Mouse (Mus musculus): Measurements from ENCODE around the gene Cebpz.

DNA sequence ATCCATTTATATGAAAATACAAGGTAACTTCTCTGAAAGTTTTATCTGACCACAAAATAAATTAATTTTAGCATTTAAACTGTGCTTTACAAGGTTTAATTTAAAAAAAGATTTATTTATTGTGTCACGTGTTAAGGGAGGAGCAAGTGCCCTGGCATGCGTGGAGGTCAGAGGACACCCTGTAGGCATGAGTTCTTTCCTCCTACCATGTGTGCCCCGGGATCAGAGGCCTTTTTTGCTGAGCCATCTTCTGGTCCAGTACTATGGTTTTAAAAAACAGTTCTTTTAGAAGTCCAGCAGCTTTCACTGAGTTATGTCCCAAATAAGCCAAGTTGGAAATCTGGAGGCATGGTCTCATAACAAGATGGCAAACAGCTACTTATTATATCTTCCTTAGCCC is 46.9 kb upstream of the Cebpz start:
- TF ChIP-seq CTCF (IDR thresholded peaks at IDR 0.05; ENCODE audit: low read depth), result no peak
- TF ChIP-seq EP300 (IDR thresholded peaks at IDR 0.05; ENCODE audit: low read depth), result no peak

Measured in heart, postnatal 0 days (tissue).